Mouse (Mus musculus) ES-E14 (cell line): ENCODE measurements around the gene Tmem230. TPM values are rescaled to one million over a fixed set of nuclear protein-coding genes. Genes with fewer than 3 reads are reported as not detected.

ENCODE experiments used
- DNase-seq: peaks from one replicate; pipeline ENCODE4 v3.0.0-alpha.2; 2013; ENCODE audit warnings: low read depth, low spot score
- H3K27ac ChIP-seq: 2 replicates; pipeline ENCODE4 v1.5.1; 2012; ENCODE audit warnings: low read depth, mild to moderate bottlenecking, low read length, moderate library complexity, mixed read lengths; ENCODE audit not compliant: poor library complexity, insufficient read depth, severe bottlenecking
- H3K36me3 ChIP-seq: 2 replicates; pipeline ENCODE4 v1.6.1; 2012; ENCODE audit warnings: mild to moderate bottlenecking, low read length, moderate library complexity, mixed read lengths; ENCODE audit not compliant: control insufficient read depth, poor library complexity, insufficient read depth, severe bottlenecking
- H3K4me1 ChIP-seq, 2 experiments: fragments of 150-350 bp in 1 of 2; sonication (generic) in 1 of 2; 2 replicates each; pipeline ENCODE4 v1.6.1; 2012; ENCODE audit warnings: low read length in 2 of 2, mild to moderate bottlenecking in 1 of 2, mixed read lengths in 1 of 2; ENCODE audit not compliant: control insufficient read depth in 2 of 2, insufficient read depth in 2 of 2, poor library complexity in 1 of 2
- H3K4me3 ChIP-seq, 2 experiments: fragments of 150-350 bp in 1 of 2; sonication (generic) in 1 of 2; 2 replicates each; pipeline ENCODE4 v1.5.1; 2012; ENCODE audit warnings: low read length in 2 of 2, low read depth in 1 of 2, mild to moderate bottlenecking in 1 of 2, mixed read lengths in 1 of 2; ENCODE audit not compliant: insufficient read depth in 1 of 2, poor library complexity in 1 of 2, severe bottlenecking in 1 of 2
- H3K9ac ChIP-seq: 2 replicates; pipeline ENCODE4 v1.6.1; 2012; ENCODE audit warnings: low read depth, mild to moderate bottlenecking, low read length, mixed read lengths; ENCODE audit not compliant: poor library complexity, insufficient read depth, severe bottlenecking
- H3K9me3 ChIP-seq: fragments of 150-350 bp; sonication (generic); 2 replicates; pipeline ENCODE4 v1.6.1; 2012; ENCODE audit warnings: low read depth, mild to moderate bottlenecking, low read length; ENCODE audit not compliant: control insufficient read depth, insufficient read depth
- CHD2 ChIP-seq: IDR thresholded peaks from 2 replicates; pipeline ENCODE4 v1.6.1; 2014; ENCODE audit warnings: mild to moderate bottlenecking, low read depth, low read length, inconsistent platforms
- HCFC1 ChIP-seq: IDR thresholded peaks from 2 replicates; pipeline ENCODE4 v1.6.1; 2012; ENCODE audit warnings: low read length, inconsistent platforms, borderline replicate concordance; ENCODE audit not compliant: insufficient read depth
- MAFK ChIP-seq: IDR thresholded peaks from 2 replicates; pipeline ENCODE4 v1.6.1; 2014; ENCODE audit warnings: mild to moderate bottlenecking, low read depth, low read length, inconsistent platforms; ENCODE audit not compliant: insufficient read depth
- ZC3H11A ChIP-seq: IDR thresholded peaks from 2 replicates; pipeline ENCODE4 v1.6.1; 2012; ENCODE audit warnings: low read depth, mild to moderate bottlenecking, inconsistent platforms, low read length, borderline replicate concordance
- ZNF384 ChIP-seq: IDR thresholded peaks from 2 replicates; pipeline ENCODE4 v1.6.1; 2012; ENCODE audit warnings: low read depth, low read length, inconsistent platforms
- in situ Hi-C, 2 experiments: fragments of 600-800 bp; cut with MboI; formaldehyde crosslinking; loops; one replicate each; pipeline ENCODE4 v1.15.1; 2025; ENCODE audit warnings: low sequenced_read_pairs in 2 of 2, inconsistent platforms in 1 of 2; ENCODE audit not compliant: unreplicated experiment in 2 of 2
- total RNA-seq: library from RNA; depleted of rRNA; stranded (reverse); fragments of 300-350 nt; gene quantifications from 2 replicates; pipeline ENCODE4 v1.2.3, GENCODE M21; 2012

The Tmem230 gene
- total RNA-seq, 1 experiment: 36.0 TPM

DNA sequence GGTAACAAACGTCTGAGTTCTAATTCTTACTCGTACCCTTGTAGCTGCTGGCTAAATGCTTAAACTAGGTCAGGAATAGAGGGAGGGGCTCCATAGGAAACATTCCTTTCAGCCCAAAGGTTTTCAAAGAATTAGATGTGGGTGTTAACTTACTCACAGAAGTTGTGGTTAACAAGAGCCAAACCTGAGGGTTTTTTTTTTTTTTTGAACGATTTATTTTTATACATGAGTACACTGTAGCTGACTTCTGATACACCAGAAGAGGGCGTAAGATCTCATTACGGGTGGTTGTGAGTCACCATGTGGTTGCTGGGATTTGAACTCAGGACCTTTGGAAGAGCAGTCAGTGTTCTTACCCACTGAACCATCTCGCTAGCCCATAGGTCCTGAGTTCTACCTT lies 14.6 kb upstream of the Tmem230 start:
- no peak overlapping the region; the same call in 1 of the 2 replicates for H3K27ac ChIP-seq
- H3K36me3 ChIP-seq: no peaks in the 10 kb centered on the region
- DNase-seq: no peak
- peaks cover 2 to 4% of the 10 kb centered on the region in 2 experiments for H3K4me1 ChIP-seq
- peak overlapping the region; percentile 55 to 62; a peak in 2 of 4 replicates for H3K4me3 ChIP-seq
- no peak for TF ChIP-seq HCFC1
- no peak for TF ChIP-seq CHD2
- TF ChIP-seq ZNF384: peak; percentile 28; the same call in 1 of the 2 replicates
- no peak for TF ChIP-seq ZC3H11A
- no peak for TF ChIP-seq MAFK
- no peaks in the 10 kb centered on the region for H3K9me3 ChIP-seq
- H3K9ac ChIP-seq: no peak overlapping the region
- in situ Hi-C loops: no loop called here

DNA sequence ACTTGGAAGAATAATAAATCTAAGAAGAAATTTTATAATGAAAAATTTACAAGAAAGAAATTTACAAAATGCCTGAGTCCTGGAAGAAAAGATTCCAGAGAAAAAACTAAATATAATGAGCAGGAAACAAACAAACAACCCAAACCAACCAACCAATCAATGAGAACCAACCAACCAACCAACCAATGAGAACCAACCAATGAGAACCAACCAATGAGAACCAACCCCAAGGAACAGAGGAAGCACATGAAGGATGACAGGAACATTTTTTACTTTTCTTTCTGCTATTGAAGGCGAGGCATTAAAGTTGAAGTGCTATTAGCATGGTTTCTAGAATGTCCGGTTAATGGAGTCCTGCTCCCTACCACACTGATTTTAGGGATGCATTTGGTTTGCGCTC lies 13.0 kb upstream of the Tmem230 start:
- peaks cover 2% of the 10 kb centered on the region; the same call in 1 of the 2 replicates for H3K36me3 ChIP-seq
- peaks cover 2 to 5% of the 10 kb centered on the region in 2 experiments for H3K4me1 ChIP-seq
- H3K27ac ChIP-seq: no peak overlapping the region
- H3K9ac ChIP-seq: no peak overlapping the region
- no peak for TF ChIP-seq ZC3H11A
- TF ChIP-seq CHD2: no peak
- no peak for TF ChIP-seq ZNF384
- no peak for TF ChIP-seq HCFC1
- no peak for TF ChIP-seq MAFK
- H3K4me3 ChIP-seq: no peak overlapping the region
- H3K9me3 ChIP-seq: no peaks in the 10 kb centered on the region
- in situ Hi-C loops: no loop called here
- DNase-seq: no peak

GRCm38 (mm10) chr2:132257350-132258068 lies 9.9 kb upstream of the Tmem230 start:
- H3K4me3 ChIP-seq: peak overlapping the region in 1 of 2 experiments; percentile 31; a peak in 1 of 4 replicates
- no peaks in the 10 kb centered on the region for H3K9me3 ChIP-seq
- peak overlapping the region; percentile 45; the same call in 1 of the 2 replicates for H3K9ac ChIP-seq
- in situ Hi-C loops: no loop called here
- peaks cover 0 to 5% of the 10 kb centered on the region in 2 experiments; a peak in 3 of 4 replicates for H3K4me1 ChIP-seq
- TF ChIP-seq ZNF384 (no peak), ZC3H11A (no peak), MAFK (no peak), CHD2 (no peak), HCFC1 (no peak)
- H3K27ac ChIP-seq: peak overlapping the region; percentile 93
- H3K36me3 ChIP-seq: peaks cover 2% of the 10 kb centered on the region; the same call in 1 of the 2 replicates
- no peak for DNase-seq

DNA sequence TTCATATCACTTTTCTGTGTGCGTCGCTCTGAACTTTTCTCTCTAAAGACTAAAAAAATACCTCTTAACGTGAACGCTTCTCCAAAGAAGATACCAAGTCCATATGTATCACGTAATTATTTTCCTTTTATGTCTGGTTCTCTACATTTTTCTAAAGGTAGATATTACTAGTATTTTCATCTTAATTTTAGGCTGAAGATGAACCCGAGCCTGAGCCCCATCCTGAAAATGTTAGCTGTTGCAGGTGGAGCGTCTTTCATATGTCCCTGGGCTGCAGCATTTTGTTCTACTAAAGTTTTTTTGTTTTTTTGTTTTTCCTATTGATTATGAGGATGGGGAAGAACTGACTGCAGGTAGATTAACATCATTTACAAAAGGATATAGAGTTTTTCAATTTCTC lies 6.0 kb upstream of the Tmem230 start:
- Histone ChIP-seq H3K9me3 (no peaks in the 10 kb centered on the region), H3K4me1 (peaks cover 0 to 3% of the 10 kb centered on the region in 2 experiments; a peak in 3 of 4 replicates), H3K9ac (peak overlapping the region; percentile 85; the same call in 1 of the 2 replicates), H3K4me3 (peak overlapping the region; percentile 75 to 82), H3K27ac (peak overlapping the region; percentile 69; the same call in 1 of the 2 replicates), H3K36me3 (peaks cover 8% of the 10 kb centered on the region)
- in situ Hi-C loops: no loop called here
- TF ChIP-seq ZC3H11A: no peak
- TF ChIP-seq MAFK: no peak
- no peak for TF ChIP-seq HCFC1
- no peak for TF ChIP-seq CHD2
- no peak for TF ChIP-seq ZNF384
- no peak for DNase-seq
